Mouse (Mus musculus) neutrophil, adult 5-6 weeks (primary cell): ENCODE measurements around the gene En1. TPM values are rescaled to one million over a fixed set of nuclear protein-coding genes. Genes with fewer than 3 reads are reported as not detected.

ENCODE experiments used
- ATAC-seq: fragments of 151-379, 151-347 bp; 2 replicates; pipeline ENCODE4 v1.8.0; 2017; ENCODE audit warnings: mild to moderate bottlenecking, moderate TSS enrichment; ENCODE audit not compliant: insufficient number of reproducible peaks, poor library complexity, low FRiP score, severe bottlenecking; ENCODE audit errors: extremely low read depth
- total RNA-seq: library from RNA; stranded (forward); fragments of 200-1000 nt; gene quantifications from 2 replicates; pipeline ENCODE4 v1.2.3, GENCODE M21; 2017

The En1 gene
- total RNA-seq: not detected in 2 replicates

GRCm38 (mm10) chr1:120602031-120602730 is at the start of gene En1:
Gene En1, plus strand, starts transcription at chr1:120602418.
- ATAC-seq: no peak

GRCm38 (mm10) chr1:120556926-120557846 is 45.0 kb upstream of the En1 start:
- no peak for ATAC-seq

DNA sequence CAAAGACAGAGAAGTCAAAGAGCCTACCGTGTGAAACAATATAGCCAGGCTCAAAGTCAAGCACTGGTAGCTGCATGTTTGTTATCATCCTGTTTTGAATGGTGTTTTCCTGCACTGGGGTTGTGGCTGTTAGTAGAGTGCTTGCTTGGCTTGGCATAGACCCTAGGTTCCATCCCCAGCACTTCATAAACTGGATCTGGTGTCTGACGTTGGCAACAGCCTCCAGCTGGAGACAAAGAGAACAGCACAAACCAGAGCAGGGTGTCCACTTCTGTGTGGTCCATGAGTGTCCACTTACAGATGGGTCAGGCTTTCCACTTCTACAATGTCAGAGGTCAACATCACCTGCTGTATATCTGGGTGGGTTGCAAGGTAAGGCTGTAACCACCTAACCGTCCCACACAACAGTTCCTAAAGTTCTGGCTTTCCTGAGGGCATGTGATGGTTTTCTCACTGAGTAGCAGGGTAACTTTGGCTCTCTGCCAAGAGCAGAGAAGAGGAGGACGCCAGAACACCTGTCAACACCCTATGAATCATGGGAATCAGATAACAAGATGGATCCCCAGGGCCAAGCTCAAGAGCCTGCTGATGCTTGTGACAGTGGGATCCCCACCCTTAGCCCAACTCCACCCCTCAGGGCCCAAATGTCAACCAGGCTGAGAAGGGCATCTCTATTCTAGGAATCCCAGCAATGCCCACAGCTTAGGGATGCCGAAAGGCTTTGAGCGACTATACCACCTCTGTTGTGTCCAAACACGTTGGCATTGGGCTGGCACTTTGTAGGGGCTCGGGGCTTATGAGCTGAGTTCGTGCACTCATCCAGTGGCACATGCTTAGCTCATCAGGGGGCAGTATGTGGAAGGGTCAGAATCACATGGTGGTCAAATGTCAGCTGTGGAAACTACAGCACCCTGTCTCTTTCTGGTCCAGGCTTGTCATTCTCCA is 43.6 kb upstream of the En1 start:
- ATAC-seq: no peak

- no peak for ATAC-seq
Observed at GRCm38 (mm10) chr1:120559911-120560310, 42.3 kb upstream of the En1 start.

DNA sequence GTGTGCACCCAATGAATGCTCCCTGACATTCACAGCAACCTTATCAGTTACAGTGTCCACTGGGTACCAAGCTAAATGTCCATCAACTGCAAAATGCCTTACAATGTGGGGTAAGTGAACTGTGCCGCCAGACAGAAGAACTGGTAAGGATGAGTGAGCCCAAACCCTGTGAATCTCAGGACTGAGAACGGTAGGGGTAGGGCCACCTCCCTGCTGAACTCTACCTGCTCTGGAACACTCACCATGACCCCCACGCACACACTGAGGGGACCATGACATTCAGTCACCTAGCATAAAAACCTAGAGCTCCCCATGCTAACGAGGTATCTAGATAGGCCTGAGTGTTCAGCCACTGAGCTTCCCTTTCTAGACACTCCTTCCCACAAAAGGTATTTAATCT is 20.9 kb upstream of the En1 start:
- ATAC-seq: no peak

- no peak for ATAC-seq
Observed at GRCm38 (mm10) chr1:120585481-120585880, 16.7 kb upstream of the En1 start.

GRCm38 (mm10) chr1:120586500-120587110 is 15.6 kb upstream of the En1 start:
- ATAC-seq: no peak

DNA sequence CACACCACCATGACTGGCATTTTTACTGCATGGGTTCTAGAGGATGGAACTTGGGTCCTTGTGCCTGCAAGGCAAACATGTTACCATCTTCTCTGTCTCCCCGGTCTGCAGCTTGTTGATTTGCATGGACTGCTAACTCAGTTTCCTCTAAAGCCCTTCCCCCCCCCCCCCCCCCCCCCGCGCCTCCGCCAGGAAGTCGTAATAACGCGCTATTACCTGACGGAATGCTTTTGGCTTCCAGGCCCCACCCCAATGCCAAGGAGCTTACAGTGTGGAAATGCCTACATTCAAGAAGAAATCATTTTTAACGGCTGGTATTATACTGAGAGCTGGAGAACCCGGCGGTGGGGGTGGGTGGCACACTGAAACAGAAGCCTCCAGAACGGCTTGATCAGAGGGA is 14.8 kb upstream of the En1 start:
- no peak for ATAC-seq

DNA sequence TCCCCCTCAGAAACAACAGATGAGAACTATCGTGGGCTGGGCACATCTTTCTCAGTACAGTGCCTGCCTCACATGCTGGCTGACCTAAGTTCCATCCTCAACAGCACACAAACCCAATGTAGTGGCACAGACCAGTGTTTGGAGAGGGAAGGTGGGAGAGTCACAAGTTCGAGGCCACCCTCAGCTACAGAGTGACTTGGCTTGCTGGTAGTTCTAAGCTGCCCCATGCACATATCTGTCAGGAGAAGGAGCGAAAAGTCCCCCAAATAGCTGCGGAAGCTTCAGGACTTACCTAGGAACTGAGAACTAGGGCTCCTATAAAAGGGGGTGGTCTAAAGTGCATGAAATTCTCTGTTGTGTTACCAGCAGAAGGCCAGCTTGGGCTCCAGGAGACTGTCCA is 14.3 kb upstream of the En1 start:
- ATAC-seq: no peak

DNA sequence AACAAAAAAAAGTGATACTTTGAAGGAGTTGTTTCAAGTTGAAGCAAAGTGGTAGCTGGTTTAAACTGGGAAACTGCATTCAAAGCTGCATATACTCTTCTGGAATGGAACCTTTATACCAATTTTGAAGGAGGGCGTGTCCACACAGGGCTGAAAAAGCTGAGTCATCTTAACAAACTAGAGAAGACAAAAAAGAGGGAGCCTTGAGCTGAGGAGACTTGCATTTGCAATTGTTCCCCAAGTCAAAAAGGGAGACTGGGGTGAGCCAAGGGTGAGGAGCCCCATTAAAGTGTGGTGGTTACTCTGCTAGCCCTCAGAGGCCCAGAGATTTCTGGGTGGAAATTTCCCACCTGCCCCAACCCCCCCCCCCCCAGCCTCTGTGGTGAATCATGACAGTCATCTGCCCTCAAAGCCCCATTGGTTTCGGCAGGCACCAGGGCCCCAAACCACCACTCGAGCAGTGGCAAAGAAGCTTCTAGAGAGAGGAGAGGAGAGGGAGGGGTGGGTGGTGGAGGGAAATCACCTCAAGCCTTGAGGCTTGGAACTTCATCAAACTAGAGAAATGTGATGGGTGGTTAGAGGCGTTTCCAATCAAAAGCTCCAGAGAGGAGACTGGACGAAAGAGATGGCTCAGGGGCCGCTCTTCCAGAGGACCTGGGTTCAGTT is 13.7 kb upstream of the En1 start:
- ATAC-seq: no peak

DNA sequence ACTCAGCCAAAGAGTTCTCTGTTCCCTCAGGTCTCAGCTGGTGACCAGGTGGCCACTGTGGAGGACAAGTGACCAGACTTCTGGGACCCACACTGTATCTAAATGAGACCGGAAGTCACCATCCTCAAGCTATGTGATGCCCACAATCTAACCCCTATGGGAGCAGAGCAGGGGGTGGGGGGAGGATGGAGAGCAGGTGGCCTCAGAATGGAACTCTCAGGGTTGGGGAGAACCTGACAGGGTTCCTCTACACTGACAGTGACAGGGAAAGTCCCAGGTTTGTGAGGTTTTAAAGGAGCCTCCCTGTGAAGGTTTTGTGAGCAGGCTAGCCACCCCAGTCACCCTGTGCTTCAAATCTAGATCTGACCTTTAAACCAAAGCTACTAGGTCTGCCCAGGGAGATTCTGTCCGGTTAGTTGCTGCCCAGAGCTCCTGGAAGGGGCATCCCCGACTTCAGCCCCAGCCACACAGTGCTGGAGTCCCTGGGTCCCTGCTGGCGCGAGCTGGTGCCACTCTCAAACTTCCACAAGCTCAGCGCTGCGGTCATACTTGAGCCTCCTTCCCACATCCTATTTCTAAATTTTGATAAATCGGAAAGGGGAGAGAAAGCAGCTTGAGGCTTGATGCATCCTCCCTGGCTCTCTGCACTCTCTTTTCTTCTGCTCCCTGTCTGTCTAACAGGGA is 8.8 kb upstream of the En1 start:
- ATAC-seq: no peak

DNA sequence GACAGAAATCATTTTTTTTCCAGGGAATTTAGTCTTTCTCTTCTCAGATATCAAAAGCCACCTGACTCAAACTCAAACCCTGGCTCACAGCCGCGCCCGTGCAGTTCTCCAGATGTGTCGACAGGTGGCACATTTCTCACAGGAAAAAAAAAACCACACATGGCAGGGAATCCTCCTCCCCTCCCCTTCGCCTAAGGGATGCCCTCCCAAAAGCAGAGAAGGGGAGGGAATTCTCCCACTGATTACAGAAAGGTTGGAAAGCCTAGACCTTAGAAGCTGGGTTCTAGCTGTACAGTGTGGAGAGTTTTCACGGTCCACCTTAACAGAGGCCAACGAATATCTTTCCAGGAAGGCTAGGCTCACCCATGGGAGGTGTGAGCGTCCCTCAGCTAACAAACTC is 7.6 kb upstream of the En1 start:
- no peak for ATAC-seq

DNA sequence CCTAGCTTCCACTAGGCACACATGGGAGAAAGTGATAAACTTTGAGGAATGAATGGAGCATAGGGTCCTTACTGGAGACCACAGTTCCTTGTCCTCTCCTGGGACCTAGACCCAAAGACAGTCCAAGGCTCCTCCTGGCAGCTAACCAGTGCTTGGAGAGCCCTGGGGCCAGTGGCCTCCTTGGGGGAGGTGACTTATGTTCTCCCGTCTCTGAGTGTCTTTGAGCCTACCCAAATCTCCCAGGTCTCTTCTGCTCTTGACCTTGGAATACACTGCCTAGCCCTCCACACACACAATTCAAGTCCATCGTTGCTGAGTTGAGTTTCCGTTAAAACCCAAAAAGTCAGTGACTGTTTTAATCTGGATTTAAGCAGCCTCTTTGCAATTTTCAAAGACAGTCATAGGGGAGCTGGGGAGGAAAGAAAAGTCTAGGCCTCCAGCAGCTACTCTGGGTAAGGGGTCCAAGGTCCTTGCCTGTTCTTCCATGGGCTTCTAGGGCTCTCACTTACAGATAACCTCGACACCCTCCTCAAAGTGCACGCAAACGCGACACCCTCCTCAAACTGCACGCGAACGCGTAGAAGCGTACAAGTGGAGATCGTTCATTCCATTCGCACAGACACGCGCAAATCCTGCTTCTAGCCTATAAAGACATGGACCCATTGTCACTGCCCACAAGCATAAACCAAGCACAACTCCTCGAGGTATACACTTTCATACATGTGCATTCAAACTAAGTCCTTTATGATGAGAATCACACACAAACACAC is 6.6 kb upstream of the En1 start:
- no peak for ATAC-seq

- ATAC-seq: no peak
Observed at GRCm38 (mm10) chr1:120596319-120596718, 5.9 kb upstream of the En1 start.

DNA sequence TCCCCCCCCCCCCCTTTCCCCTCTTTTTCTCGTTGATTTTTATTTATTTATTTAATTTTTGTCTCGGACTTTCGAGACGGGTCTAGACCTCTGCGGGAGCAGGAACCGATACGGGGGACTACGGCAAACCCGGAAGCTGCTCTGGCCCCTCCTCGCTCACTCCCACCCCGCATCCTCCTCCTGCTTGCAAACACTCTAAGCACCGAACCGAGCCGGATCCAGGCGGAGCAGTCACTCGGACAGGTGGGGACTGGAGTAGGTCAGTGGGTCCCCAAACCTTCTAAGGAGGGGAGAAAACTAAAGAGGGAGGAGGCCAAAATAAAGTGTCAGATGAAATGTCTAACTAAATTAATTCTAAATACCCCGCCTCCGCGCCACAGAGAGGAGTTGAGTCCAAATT is 5.4 kb upstream of the En1 start:
- no peak for ATAC-seq

- ATAC-seq: no peak
Observed at GRCm38 (mm10) chr1:120597271-120597670, 4.9 kb upstream of the En1 start.
